Mouse (Mus musculus) G1E (cell line): Measurements from ENCODE around the gene Med8.

Experiments
- CTCF ChIP-seq: IDR thresholded peaks from 2 replicates; pipeline ENCODE4 v1.5.1; 2012; ENCODE audit warnings: low read depth, low read length, inconsistent platforms, mixed read lengths
- GATA1 ChIP-seq: IDR thresholded peaks from 2 replicates; pipeline ENCODE4 v1.6.1; 2012; ENCODE audit warnings: borderline replicate concordance, low read length, inconsistent platforms, mixed read lengths
- GATA2 ChIP-seq: IDR thresholded peaks from 2 replicates; pipeline ENCODE4 v1.6.1; 2012; ENCODE audit warnings: low read depth, low read length, inconsistent platforms, borderline replicate concordance
- POLR2AphosphoS5 ChIP-seq: IDR thresholded peaks from 2 replicates; pipeline ENCODE4 v1.6.1; 2012; ENCODE audit warnings: low read depth, low read length, inconsistent platforms; ENCODE audit not compliant: insufficient replicate concordance

- TF ChIP-seq POLR2AphosphoS5 (no peak), CTCF (no peak), GATA1 (no peak), GATA2 (no peak)
Measured at GRCm38 (mm10) chr4:118361451-118361850, 47.7 kb upstream of the Med8 start.
